Mouse (Mus musculus) lung, embryonic 16.5 days (tissue): Measurements from ENCODE around the gene Ttc28. TPM values are rescaled to one million over a fixed set of nuclear protein-coding genes. Genes with fewer than 3 reads are reported as not detected.

Source experiments
- ATAC-seq: fragments of 200-750 bp; cut with Nextera tagmentation; 2 replicates; pipeline ENCODE4 v1.8.0; 2017; ENCODE audit warnings: low read depth, mild to moderate bottlenecking, moderate library complexity
- H3K27ac ChIP-seq: fragments of 300-500 bp; sonication (generic); 2 replicates; pipeline ENCODE4 v1.5.1; 2014; ENCODE audit warnings: mild to moderate bottlenecking, control low read depth, low read length
- H3K27me3 ChIP-seq: fragments of 300-500 bp; sonication (generic); 2 replicates; pipeline ENCODE4 v1.6.1; 2014; ENCODE audit warnings: low read depth, low read length, mixed read lengths; ENCODE audit not compliant: control insufficient read depth, insufficient read depth
- H3K36me3 ChIP-seq: fragments of 300-500 bp; sonication (generic); 2 replicates; pipeline ENCODE4 v1.6.1; 2014; ENCODE audit warnings: low read length; ENCODE audit not compliant: control insufficient read depth, insufficient read depth
- H3K4me1 ChIP-seq: fragments of 300-500 bp; sonication (generic); replicated peaks from 2 replicates; pipeline ENCODE4 v1.6.1; 2014; ENCODE audit warnings: low read length, mixed read lengths; ENCODE audit not compliant: control insufficient read depth, insufficient read depth
- H3K4me2 ChIP-seq: fragments of 300-500 bp; sonication (generic); 2 replicates; pipeline ENCODE4 v1.6.1; 2014; ENCODE audit warnings: low read depth, low read length, control low read depth
- H3K4me3 ChIP-seq: fragments of 300-500 bp; sonication (generic); 2 replicates; pipeline ENCODE4 v1.5.1; 2014; ENCODE audit warnings: mild to moderate bottlenecking, low read length, control low read depth
- H3K9ac ChIP-seq: fragments of 300-500 bp; sonication (generic); 2 replicates; pipeline ENCODE4 v1.6.1; 2014; ENCODE audit warnings: low read length, control low read depth
- H3K9me3 ChIP-seq: fragments of 300-500 bp; sonication (generic); 2 replicates; pipeline ENCODE4 v1.6.1; 2016; ENCODE audit warnings: low read length; ENCODE audit not compliant: control insufficient read depth
- WGBS: fragments of 180-500 bp; shearing (Covaris S2); extraction: QIAGEN DNeasy Blood & Tissue Kit; methylation state at CpG from one replicate; pipeline ENCODE4 v1.1.7; 2014; 5-methylcytosine and 5-hydroxymethylcytosine counted together
- polyA plus RNA-seq: library from polyadenylated mRNA; unstranded; fragments of >200 nt; fragmentation: Nextera tagmentation; extraction: Ambion mirVana; gene quantifications from 2 replicates; pipeline ENCODE4 v1.2.1, GENCODE M21; 2015

Gene Ttc28
- polyA plus RNA-seq, 1 experiment from 2014 or later, result 8.4 TPM

DNA sequence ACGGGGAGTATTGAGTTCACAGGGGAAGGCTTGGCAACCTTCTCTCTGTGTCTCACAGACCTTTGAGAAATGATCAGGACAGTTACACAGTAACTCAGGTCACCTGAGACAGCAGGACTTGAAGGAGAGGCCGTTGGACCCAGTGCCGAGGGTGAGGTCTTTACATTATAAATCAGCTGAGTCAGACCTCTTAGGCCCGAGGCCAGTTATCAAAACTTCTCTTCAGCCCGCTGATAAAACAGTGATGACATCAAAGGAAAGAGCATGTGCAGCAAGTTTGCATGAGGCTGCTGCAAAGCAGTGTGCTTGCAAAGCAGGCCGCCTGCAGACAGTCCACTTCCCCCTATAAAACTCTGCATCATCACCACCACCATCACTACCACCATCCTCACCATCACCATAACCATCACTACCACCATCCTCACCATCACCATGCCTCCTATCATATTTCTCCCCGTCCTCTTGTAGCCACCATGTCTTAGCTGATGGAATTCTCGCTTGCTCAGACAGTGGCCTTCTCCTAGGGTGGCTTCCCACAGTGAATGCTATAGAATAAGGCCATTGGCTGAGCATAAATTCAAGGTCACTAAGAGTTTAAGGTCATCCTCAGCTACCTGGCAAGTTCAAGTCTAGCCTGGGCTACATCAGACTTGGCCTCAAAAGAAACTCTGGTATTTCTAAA lies 234.2 kb downstream of the Ttc28 start:
- Histone ChIP-seq H3K4me1 (no peaks in the 10 kb centered on the region), H3K9ac (no peak overlapping the region), H3K4me2 (no peak overlapping the region), H3K4me3 (no peak overlapping the region), H3K36me3 (no peaks in the 10 kb centered on the region), H3K27me3 (no peaks in the 10 kb centered on the region), H3K9me3 (no peaks in the 10 kb centered on the region), H3K27ac (no peak overlapping the region)
- 37% methylated on average over 8 of the region's 8 CpGs for WGBS
- no peak for ATAC-seq

DNA sequence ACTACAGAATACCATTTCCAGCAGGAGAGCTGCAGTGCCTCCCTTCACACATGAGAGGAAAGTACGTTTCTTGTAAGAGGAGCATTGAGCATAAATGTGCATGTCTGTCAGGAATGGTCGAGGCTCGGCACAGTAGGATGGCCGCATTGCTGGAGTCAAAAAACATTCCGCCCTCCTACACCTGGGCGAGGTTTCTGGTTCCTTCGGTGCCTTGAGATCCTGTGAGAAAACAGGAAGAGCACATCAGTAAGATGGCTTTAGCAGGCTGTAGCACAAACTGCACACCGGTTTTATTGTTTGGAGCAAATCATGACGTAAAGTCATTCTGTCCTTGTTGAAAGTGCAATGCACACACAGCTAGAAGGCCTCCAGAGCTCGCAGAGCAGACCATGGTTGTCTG lies 235.0 kb downstream of the Ttc28 start:
- no peak overlapping the region for H3K9ac ChIP-seq
- H3K27me3 ChIP-seq, result no peaks in the 10 kb centered on the region
- no peak overlapping the region for H3K4me2 ChIP-seq
- no peaks in the 10 kb centered on the region for H3K36me3 ChIP-seq
- H3K9me3 ChIP-seq, result no peaks in the 10 kb centered on the region
- no peak for ATAC-seq
- no peaks in the 10 kb centered on the region for H3K4me1 ChIP-seq
- no peak overlapping the region for H3K4me3 ChIP-seq
- no peak overlapping the region for H3K27ac ChIP-seq
- 78% methylated on average over 10 of the region's 10 CpGs for WGBS

DNA sequence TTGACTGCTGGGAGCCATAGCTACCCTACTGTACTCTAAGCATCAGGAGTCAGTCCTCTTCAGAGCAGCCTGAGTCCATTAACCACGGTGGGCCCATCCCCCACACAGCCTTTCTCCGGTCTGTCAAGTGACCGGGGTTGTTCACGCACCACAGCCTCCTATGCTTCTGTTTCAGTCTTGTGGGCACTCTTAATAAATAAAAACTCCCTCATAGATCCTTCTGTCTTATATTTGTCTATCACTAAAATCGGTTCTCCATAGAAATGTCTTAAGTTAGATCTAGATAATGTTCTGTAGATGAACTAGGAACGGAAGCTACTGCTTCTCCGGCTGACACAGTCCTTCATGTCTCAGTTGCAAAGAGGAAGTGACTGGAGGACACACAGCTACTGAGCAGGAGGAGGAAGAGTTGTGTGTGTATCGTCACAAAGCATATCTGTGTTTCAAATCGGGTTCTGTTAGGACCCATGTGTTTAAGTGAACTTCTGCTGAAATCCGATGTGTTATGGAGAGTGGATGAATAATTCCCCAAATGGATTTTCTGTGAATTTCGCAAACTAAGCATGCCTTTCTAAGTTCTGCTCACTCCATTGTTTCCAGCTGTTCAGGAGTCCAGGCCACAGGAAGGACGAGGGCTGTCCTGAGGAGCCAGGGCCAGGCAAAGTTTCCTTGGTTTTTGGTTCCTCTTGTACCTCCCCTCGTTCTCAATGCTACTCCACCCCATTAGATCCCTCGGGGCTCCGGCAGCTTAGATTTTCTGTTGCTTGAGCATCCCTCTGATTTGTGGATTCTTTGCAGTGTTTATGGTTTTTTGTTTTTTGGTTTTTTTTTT lies 236.1 kb downstream of the Ttc28 start:
- 56% methylated on average over 15 of the region's 15 CpGs for WGBS
- Histone ChIP-seq H3K4me1 (no peaks in the 10 kb centered on the region), H3K9me3 (no peaks in the 10 kb centered on the region)

DNA sequence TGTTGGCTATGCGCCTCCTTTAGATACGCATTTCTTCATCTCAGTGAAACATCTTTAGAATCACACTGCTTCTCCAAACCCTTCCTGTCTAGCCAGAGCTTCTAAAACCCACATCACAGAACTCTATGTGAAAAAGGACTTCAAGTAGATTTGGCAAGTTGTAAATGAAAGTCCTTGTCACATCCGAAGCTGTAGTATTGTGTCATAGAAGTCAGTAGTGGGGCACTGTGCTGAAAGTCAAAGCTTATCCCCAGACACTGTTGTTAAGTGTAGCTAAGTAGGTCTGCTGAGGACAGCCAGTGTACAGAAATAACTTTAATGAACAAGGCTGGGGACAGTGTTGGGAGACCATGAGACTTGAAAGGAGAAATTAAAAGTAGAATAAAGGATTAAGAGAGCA lies 240.2 kb downstream of the Ttc28 start:
- ATAC-seq, result no peak
- H3K36me3 ChIP-seq, result no peaks in the 10 kb centered on the region
- no peak overlapping the region for H3K4me2 ChIP-seq
- H3K4me1 ChIP-seq, result peaks cover 10% of the 10 kb centered on the region
- H3K4me3 ChIP-seq, result no peak overlapping the region
- 75% methylated on average over 3 of the region's 3 CpGs for WGBS
- H3K9ac ChIP-seq, result no peak overlapping the region
- H3K9me3 ChIP-seq, result no peaks in the 10 kb centered on the region
- no peaks in the 10 kb centered on the region for H3K27me3 ChIP-seq
- H3K27ac ChIP-seq, result no peak overlapping the region

More for the DNA sequence above, 236.1 kb downstream of the Ttc28 start:
- Histone ChIP-seq H3K36me3 (no peaks in the 10 kb centered on the region), H3K27me3 (no peaks in the 10 kb centered on the region), H3K4me2 (no peak overlapping the region), H3K4me3 (no peak overlapping the region), H3K27ac (peak overlapping the region; percentile 50), H3K9ac (no peak overlapping the region)
- ATAC-seq, result peak; percentile 45; the same call in 1 of the 2 replicates

DNA sequence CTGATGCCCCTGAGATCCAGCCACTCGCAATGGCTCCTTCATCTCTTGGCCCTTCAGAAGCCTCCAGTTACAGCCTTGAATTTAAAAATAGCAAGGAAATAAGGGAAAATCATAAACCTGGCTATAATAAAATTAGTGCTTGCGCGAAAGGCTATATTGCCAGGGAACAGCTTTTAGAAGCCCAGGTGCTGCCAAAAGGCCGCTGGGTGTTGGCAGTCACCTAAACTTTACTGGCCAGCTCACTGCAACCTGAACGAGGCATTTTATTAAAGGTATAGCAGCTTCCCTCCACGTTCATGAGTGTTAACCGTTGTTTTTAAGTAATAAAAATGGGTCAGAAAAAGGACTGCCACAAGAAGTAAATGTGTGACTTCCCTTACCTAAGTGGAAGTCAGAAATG lies 240.7 kb downstream of the Ttc28 start:
- Histone ChIP-seq H3K27ac (no peak overlapping the region), H3K27me3 (no peaks in the 10 kb centered on the region), H3K36me3 (no peaks in the 10 kb centered on the region), H3K9me3 (no peaks in the 10 kb centered on the region), H3K4me3 (no peak overlapping the region), H3K9ac (no peak overlapping the region), H3K4me2 (no peak overlapping the region), H3K4me1 (peaks cover 10% of the 10 kb centered on the region)
- no peak for ATAC-seq
- WGBS, result 84% methylated on average over 7 of the region's 7 CpGs

DNA sequence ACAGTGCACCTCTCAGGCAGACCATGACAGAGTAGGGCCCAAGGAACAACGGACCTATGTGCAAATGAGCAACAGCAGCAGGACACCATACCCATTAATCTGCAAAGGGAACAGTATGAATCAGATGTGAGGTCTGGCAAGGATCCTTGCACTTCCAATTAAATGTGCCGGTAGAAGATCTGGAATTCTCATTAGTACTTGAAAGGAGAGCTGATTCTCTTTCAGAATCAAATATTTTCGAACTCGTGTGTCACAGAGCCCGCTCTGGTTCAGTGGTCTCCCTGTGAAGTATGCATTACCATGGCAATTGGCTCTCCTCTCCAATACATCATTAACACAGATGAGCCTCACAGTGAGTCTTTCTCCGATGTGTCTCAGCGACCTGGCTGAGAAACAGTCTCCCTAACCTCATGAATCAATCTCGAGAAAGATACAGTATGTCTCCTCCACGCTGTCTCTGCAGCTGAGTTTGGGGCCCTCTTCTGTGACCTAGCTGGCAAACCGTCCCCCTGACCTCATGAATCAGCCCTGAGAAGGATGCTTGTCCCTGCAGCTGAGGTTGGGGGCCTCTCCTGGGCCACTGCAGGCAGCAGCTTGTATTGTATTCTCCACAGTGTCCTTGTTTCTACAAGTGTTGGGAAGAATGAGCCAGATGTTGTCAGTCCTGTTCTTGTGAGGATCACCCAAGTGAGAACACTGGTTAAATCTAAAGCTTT lies 241.3 kb downstream of the Ttc28 start:
- 50% methylated on average over 10 of the region's 10 CpGs for WGBS
- Histone ChIP-seq H3K27me3 (no peaks in the 10 kb centered on the region), H3K27ac (no peak overlapping the region), H3K4me2 (no peak overlapping the region), H3K9ac (no peak overlapping the region), H3K4me3 (no peak overlapping the region), H3K9me3 (no peaks in the 10 kb centered on the region), H3K36me3 (no peaks in the 10 kb centered on the region), H3K4me1 (peaks cover 10% of the 10 kb centered on the region)
- ATAC-seq, result no peak

DNA sequence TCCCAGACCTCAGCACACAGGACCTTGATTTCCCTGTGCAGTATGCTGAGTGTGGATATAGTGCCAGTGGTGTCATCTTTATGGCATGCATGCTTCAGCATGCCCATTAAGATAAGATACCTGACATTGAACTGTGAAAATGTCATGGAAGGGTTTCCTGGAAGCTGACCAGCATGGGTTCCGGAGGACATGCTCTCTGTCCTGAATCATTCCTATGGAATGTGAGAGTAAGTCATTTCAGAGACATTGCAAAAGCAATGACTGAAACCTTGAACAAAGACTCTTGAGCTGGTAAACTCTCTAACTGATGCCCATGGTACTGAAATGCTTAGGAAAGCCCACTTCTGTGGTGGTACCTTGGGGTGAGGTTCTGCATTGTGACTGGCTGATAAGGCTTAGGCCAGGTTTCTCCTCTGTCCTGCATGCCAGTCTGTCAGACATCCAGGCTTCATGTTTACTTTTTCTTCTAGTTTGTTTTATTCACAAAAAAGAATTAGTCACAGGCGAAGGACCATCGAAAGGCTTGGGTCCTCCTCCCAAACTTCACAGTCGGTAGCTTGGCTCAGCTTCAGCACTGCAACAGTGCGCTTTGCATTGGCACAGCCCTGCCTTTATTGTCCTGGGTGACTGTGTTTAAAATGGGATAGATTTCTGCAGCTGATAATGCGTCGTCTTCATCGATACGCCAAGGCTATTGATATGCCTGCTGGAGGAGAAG lies 242.9 kb downstream of the Ttc28 start:
- peak; percentile 26; the same call in 1 of the 2 replicates for ATAC-seq
- Histone ChIP-seq H3K4me2 (no peak overlapping the region), H3K4me1 (peaks cover 10% of the 10 kb centered on the region), H3K27me3 (no peaks in the 10 kb centered on the region), H3K36me3 (no peaks in the 10 kb centered on the region), H3K4me3 (no peak overlapping the region), H3K9me3 (no peaks in the 10 kb centered on the region), H3K9ac (no peak overlapping the region), H3K27ac (no peak overlapping the region)
- 47% methylated on average over 9 of the region's 9 CpGs for WGBS

DNA sequence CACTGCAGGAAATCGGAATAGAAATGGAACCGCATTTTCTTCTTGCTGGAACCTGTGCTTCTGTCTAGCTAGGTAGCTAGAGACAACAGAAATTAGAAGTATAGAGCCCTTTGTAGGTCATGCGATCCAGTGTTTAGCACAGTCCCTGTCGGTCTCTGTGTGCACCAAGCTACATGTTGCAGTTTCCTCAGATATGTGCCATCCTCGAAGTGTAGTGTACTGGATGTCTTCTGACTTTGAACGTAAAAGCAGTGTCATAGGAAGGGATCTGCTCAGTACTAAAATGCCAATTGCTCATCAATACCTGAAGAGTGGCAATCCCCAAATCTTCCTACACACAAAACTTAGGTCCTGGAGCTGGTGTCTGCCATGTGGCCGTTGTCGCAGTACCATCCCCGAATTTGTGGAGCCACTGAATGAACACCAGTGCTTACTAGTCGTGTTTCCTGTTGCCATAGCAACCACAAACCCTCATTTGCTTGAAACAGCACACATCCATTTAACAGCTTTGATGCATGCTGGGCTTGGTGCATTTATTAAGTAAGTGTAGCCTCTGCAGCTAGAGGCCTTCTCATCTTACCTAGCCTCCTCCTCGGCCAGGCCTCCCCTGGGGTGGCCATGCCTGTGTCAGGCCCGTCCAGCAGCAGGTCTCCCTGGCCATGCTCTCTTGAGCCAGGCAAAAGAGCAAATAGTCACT lies 243.6 kb downstream of the Ttc28 start:
- Histone ChIP-seq H3K4me1 (peaks cover 10% of the 10 kb centered on the region), H3K9me3 (no peaks in the 10 kb centered on the region), H3K36me3 (no peaks in the 10 kb centered on the region), H3K9ac (no peak overlapping the region), H3K4me3 (no peak overlapping the region), H3K27me3 (no peaks in the 10 kb centered on the region), H3K4me2 (no peak overlapping the region), H3K27ac (no peak overlapping the region)
- 62% methylated on average over 12 of the region's 12 CpGs for WGBS
- no peak for ATAC-seq
